Mouse (Mus musculus): ENCODE results near the gene Kcnn3.

Kcnn3 gene

GRCm38 (mm10) chr3:89565371-89565770 is 45.4 kb downstream of the Kcnn3 start:
- peak; percentile 36 for DNase-seq (ENCODE audit: extremely low spot score)

GRCm38 (mm10) chr3:89569058-89569457 is 49.1 kb downstream of the Kcnn3 start:
- no peak for DNase-seq (ENCODE audit: extremely low spot score)

GRCm38 (mm10) chr3:89569707-89570324 is 49.9 kb downstream of the Kcnn3 start:
- no peak for DNase-seq (ENCODE audit: extremely low spot score)

GRCm38 (mm10) chr3:89570362-89570761 is 50.4 kb downstream of the Kcnn3 start:
- no peak for DNase-seq (ENCODE audit: extremely low spot score)

- no peak for DNase-seq (ENCODE audit: extremely low spot score)
Measured at GRCm38 (mm10) chr3:89574260-89574659, 54.3 kb downstream of the Kcnn3 start.

- DNase-seq (ENCODE audit: extremely low spot score), result no peak
Measured at GRCm38 (mm10) chr3:89576381-89576780, 56.4 kb downstream of the Kcnn3 start.

GRCm38 (mm10) chr3:89577154-89577553 is 57.2 kb downstream of the Kcnn3 start:
- no peak for DNase-seq (ENCODE audit: extremely low spot score)

- DNase-seq (ENCODE audit: extremely low spot score), result no peak
Measured at GRCm38 (mm10) chr3:89578083-89578482, 58.1 kb downstream of the Kcnn3 start.

- peak; percentile 28 for DNase-seq (ENCODE audit: extremely low spot score)
Measured at GRCm38 (mm10) chr3:89578803-89579202, 58.8 kb downstream of the Kcnn3 start.

- no peak for DNase-seq (ENCODE audit: extremely low spot score)
Measured at GRCm38 (mm10) chr3:89584254-89584653, 64.3 kb downstream of the Kcnn3 start.

GRCm38 (mm10) chr3:89588436-89588835 is 68.5 kb downstream of the Kcnn3 start:
- DNase-seq (ENCODE audit: extremely low spot score), result no peak

- DNase-seq (ENCODE audit: extremely low spot score), result no peak
Measured at GRCm38 (mm10) chr3:89589321-89589720, 69.4 kb downstream of the Kcnn3 start.

- no peak for DNase-seq (ENCODE audit: extremely low spot score)
Measured at GRCm38 (mm10) chr3:89590386-89590785, 70.4 kb downstream of the Kcnn3 start.

GRCm38 (mm10) chr3:89591461-89591860 is 71.5 kb downstream of the Kcnn3 start:
- no peak for DNase-seq (ENCODE audit: extremely low spot score)

- no peak for DNase-seq (ENCODE audit: extremely low spot score)
Measured at GRCm38 (mm10) chr3:89592809-89593208, 72.8 kb downstream of the Kcnn3 start.

- no peak for DNase-seq (ENCODE audit: extremely low spot score)
Measured at GRCm38 (mm10) chr3:89593524-89593923, 73.6 kb downstream of the Kcnn3 start.

GRCm38 (mm10) chr3:89598361-89598760 is 78.4 kb downstream of the Kcnn3 start:
- DNase-seq (ENCODE audit: extremely low spot score), result no peak

GRCm38 (mm10) chr3:89598967-89599366 is 79.0 kb downstream of the Kcnn3 start:
- no peak for DNase-seq (ENCODE audit: extremely low spot score)

GRCm38 (mm10) chr3:89601060-89601459 is 81.1 kb downstream of the Kcnn3 start:
- no peak for DNase-seq (ENCODE audit: extremely low spot score)

GRCm38 (mm10) chr3:89603300-89603699 is 83.3 kb downstream of the Kcnn3 start:
- no peak for DNase-seq (ENCODE audit: extremely low spot score)

GRCm38 (mm10) chr3:89605235-89605634 is 85.3 kb downstream of the Kcnn3 start:
- DNase-seq (ENCODE audit: extremely low spot score), result no peak

- DNase-seq (ENCODE audit: extremely low spot score), result no peak
Measured at GRCm38 (mm10) chr3:89607327-89607726, 87.4 kb downstream of the Kcnn3 start.

GRCm38 (mm10) chr3:89612048-89612447 is 92.1 kb downstream of the Kcnn3 start:
- no peak for DNase-seq (ENCODE audit: extremely low spot score)
